Mouse (Mus musculus) kidney, adult 2 months (tissue): Measurements from ENCODE around the gene Iqschfp.

Source experiments
- CTCF ChIP-seq: fragments of 200-500 bp; conservative IDR thresholded peaks from 2 replicates; pipeline ENCODE4 v1.5.1; 2011; ENCODE audit warnings: low read depth, mild to moderate bottlenecking, control low read depth, low read length, moderate library complexity, mixed read lengths; ENCODE audit not compliant: insufficient read depth, insufficient read length
- POLR2A ChIP-seq: fragments of 200-500 bp; IDR thresholded peaks from one replicate; pipeline ENCODE4 v1.6.1; 2011; ENCODE audit warnings: low read depth, low read length, control low read depth

DNA sequence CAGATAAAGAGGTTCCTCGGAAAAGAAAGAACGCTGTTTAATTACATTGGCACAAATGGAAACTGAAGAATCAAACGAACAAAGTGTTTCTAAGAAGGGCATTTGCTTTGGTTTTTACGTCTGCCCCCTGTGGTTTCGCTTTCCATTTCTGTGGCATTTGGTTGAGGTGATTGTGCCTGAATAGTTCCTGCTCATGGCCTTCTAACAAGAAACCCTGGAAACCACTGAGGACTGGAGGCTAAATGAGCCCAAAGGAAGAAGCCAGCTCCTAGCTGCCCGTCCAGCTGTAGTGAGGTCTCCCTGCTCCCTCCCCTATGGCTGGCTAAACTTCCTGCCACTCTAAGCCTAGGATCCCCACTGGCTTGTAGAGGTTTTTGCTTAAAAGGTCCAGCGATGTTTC, 745.9 kb downstream of the Iqschfp start:
- TF ChIP-seq CTCF, result no peak
- no peak for TF ChIP-seq POLR2A
